Mouse (Mus musculus) cerebellum, adult 8-10 months (tissue): ENCODE results near the gene Zfp445.
"Not testable (repeated sequence)": the region's sequence is repeated elsewhere in the genome, so short reads cannot be mapped to it uniquely, and the experiment has no call there.

ENCODE experiments used
- DNase-seq: peaks from one replicate; pipeline ENCODE4 v3.0.0; 2022

Gene Zfp445

GRCm38 (mm10) chr9:122865697-122866166 lies at the start of gene Zfp445:
TSS of gene Zfp445 (minus strand) at chr9:122866006.
- peak; percentile 75 for DNase-seq

DNA sequence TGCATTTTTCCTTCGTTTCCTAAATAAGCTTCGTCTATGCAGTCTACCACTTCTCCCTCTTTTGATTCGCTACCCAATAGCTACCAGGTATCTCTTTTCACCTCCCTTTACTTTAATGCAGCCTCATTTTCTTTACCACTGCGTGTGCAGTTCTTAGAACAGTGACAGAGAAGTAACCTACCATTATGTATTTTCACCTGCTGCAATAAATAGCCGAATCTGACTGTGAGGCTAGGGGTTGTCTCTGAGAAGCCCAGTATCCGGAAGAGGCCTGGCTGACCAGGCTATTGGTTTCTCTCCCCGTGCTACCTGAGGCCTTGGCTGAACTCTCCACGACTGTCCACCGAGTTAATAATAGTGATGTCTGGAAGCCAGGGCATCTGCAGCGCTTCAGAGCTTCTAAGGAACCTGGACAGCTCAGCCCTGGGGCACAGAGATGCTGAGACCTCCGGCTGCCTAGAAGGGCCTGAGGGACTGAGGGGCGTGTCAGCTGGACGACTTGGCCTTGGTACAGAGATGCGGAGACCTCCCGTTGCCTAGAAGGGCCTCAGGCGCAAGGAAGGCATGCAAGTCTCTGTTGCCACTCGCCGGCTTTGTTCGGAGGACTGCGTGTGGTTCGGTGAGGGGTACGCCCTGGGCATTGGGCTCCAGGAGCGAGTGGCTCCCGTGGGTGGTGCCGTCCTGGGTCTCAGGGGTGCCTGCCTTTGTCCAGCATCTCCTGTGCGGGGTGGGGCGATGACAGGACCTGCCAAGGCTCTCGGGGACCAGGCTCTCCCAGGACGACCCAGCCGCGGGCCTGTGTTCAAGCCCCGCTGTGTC lies 37.1 kb upstream of the Zfp445 start:
- peak; percentile 73 for DNase-seq

GRCm38 (mm10) chr9:122901047-122901446 lies 35.2 kb upstream of the Zfp445 start:
- no peak for DNase-seq

- DNase-seq = peak; percentile 62
These were observed 20.8 kb upstream of the Zfp445 start for GRCm38 (mm10) chr9:122886372-122887179.

GRCm38 (mm10) chr9:122885385-122885784 lies 19.6 kb upstream of the Zfp445 start, which contains the start of gene Zkscan7:
TSS of gene Zkscan7 (plus strand) at chr9:122885685.
- no peak for DNase-seq

- DNase-seq = no peak
These were observed 9.3 kb upstream of the Zfp445 start for GRCm38 (mm10) chr9:122875145-122875544.

DNA sequence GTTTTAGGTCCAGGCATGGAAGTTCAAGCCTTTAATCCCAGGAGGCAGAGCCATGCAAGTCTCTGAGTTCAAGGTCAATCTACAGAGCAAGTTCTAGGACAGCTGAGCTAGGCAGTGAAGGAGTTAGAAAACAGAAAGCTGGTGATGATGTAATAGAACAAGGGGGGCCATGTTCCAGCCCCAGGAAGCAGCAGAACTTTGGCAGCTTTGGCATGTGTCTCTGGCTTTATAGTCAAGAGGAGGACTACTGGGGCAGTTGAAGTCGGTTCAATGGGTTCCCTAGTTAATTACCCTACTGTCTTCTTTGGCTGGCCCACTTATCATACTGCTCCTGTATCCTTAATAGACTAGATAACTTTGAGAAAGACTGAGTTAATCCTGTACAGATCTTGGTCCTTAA lies 8.8 kb upstream of the Zfp445 start:
- DNase-seq = no peak

GRCm38 (mm10) chr9:122872595-122872994 lies 6.8 kb upstream of the Zfp445 start:
- no peak for DNase-seq

- no peak for DNase-seq
These were observed 386 bp upstream of the Zfp445 start for GRCm38 (mm10) chr9:122866192-122866591.

- no peak for DNase-seq
These were observed 958 bp downstream of the Zfp445 start for GRCm38 (mm10) chr9:122864848-122865247.

DNA sequence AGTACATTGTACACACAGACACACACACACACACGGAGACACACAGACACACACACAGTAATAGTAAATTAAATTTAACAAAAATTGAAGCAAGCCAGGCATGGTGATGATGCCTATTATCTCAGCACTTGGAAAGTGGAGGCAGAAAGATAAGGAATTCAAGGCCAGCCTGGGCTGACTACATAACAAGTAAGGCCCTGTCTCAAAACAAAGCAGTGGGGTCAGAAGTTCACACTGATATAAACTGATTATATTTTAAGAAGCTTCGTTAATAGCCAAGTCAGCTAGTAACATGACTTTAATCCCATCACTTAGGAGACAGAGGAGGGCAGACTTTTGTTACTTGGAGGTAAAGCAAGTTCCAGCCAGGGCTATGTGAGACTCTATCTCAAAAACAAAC lies 2.1 kb downstream of the Zfp445 start:
- no peak for DNase-seq

DNA sequence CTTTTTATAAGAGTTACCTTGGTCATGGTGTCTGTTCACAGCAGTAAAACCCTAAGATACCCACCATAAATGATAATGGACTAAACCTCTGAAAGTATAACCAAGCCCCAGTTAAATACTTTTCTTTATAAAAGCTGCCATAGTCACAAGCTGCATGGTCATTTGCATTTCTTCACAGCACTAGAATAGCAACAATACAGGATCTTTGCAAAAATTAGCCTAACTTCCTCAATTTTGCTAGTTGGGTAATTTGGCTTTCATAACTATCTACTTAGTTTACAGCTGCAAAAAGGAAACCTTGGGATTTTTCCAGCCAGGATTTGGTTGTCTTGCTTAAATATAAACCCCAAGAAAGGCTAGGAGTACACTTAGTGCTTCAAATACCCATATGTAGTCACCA lies 5.1 kb downstream of the Zfp445 start:
- DNase-seq = no peak

GRCm38 (mm10) chr9:122856716-122857115 lies 9.1 kb downstream of the Zfp445 start:
- no peak for DNase-seq

- no peak for DNase-seq
These were observed 10.2 kb downstream of the Zfp445 start for GRCm38 (mm10) chr9:122855617-122856016.

- not testable (repeated sequence) for DNase-seq
These were observed 10.7 kb downstream of the Zfp445 start for GRCm38 (mm10) chr9:122855141-122855540.

- DNase-seq = no peak
These were observed 11.3 kb downstream of the Zfp445 start for GRCm38 (mm10) chr9:122854526-122854925.

- DNase-seq = not testable (repeated sequence)
These were observed 17.9 kb downstream of the Zfp445 start for GRCm38 (mm10) chr9:122847811-122848311.

DNA sequence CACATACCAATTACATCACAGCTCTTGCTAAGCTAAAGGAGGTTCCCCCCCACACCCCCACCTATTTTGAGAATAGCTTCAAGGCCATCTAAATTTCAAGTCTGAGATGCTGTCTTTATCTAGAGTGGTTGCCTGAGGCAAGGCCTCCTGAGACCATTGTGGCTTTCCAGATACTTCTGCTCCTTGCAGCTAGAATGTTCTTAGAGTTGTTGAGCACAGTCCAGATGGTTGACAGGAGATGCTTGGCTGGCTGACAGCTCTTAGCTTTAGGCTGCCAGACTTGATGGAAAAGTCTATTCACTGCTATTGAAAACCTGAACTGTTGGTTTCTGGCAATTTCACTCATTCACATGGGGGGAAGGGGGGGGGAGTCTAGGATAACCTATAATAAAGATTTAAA lies 19.6 kb downstream of the Zfp445 start:
- no peak for DNase-seq

DNA sequence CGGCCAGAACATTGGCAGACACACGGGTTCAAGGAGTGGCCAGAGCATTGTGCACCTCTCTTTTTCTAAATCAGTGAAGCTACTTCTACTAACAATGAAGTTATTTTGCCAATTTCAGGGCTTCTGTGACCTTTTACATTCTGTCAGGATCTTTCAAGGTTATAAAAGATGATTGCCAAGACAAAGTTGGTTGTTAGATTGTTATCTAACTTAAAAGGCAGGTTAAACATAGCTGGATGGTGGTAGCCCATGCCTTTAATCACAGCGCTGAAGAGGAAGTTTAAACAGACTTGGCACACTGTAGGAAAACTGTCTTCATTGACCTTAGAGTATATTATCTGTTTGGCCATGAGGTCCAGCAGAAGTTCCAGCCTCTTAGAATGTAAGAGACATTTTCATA lies 20.2 kb downstream of the Zfp445 start:
- DNase-seq = no peak

GRCm38 (mm10) chr9:122843760-122844159 lies 22.0 kb downstream of the Zfp445 start, which contains the start of gene Gm35549:
TSS of gene Gm35549 (minus strand) at chr9:122844035.
- DNase-seq = no peak

- DNase-seq = no peak
These were observed 28.1 kb downstream of the Zfp445 start for GRCm38 (mm10) chr9:122837680-122838079.

DNA sequence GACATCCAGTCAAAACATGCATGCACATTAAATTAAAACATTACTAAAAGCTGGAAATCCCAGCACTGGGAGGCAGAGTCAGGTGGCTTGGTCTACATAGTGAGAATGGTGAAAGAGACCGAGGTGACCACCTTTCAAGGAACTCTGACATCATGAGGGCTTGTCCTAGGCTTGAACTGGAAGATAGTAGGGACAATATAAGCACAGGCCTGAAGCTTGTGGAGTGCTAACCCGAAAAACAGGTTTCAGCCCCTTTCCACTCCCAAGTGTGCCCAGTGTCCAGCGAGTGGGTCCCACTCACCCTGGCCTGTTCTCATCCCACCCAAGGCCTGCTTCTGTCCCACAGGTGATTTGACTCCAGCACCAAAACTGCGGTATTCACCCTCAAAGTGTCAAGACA lies 28.6 kb downstream of the Zfp445 start:
- DNase-seq = no peak

GRCm38 (mm10) chr9:122836790-122837189 lies 29.0 kb downstream of the Zfp445 start:
- peak; percentile 37 for DNase-seq

DNA sequence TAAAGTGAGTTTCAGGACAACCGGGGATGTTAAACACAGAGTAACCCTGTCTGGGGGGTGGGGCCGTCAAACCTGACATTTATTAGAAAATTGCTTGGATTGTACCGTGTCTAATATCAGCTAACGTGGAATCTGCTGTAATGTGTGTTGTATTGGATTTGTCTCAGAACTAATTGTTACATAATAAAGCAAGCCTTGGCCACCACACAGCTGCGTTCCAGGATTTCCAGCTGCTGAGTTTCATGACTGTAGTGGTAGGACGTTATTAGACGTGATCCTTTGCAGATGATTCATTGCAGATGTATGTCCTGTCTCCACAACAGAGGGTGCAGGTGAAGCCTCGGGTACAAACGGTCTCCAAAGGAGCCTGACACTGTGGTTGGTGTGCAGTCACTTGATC lies 29.7 kb downstream of the Zfp445 start:
- no peak for DNase-seq
